Mouse (Mus musculus): ENCODE measurements around the gene Rmi2. TPM values are rescaled to one million over a fixed set of nuclear protein-coding genes. Genes with fewer than 3 reads are reported as not detected.

The Rmi2 gene
- total and polyA plus RNA-seq, 3 experiments: 2.8 to 8.0 TPM; not detected in 1

- DNase-seq (ENCODE audit: low read depth, low spot score): no peak
- peaks cover 0 to 19% of the 10 kb centered on the region in 2 experiments; a peak in 2 of 4 replicates for H3K4me1 ChIP-seq (ENCODE audit: control insufficient read depth in 1 of 2, insufficient read depth in 2 of 2, low read length in 2 of 2)
- H3K9me3 ChIP-seq (replicated peaks; ENCODE audit: insufficient read depth, low read length): no peaks in the 10 kb centered on the region
- H3K36me3 ChIP-seq (ENCODE audit: control insufficient read depth in 1 of 2, insufficient read depth in 2 of 2, low read length in 2 of 2): peaks cover 0 to 6% of the 10 kb centered on the region in 2 experiments; a peak in 1 of 4 replicates
- no peaks in the 10 kb centered on the region for H3K27me3 ChIP-seq (ENCODE audit: control insufficient read depth in 1 of 2, insufficient read depth in 2 of 2, low read length in 2 of 2)
- no peak overlapping the region for H3K9ac ChIP-seq (ENCODE audit: control insufficient read depth, low read depth, low read length, poor library complexity, severe bottlenecking)
- H3K4me3 ChIP-seq (ENCODE audit: control insufficient read depth in 1 of 2, insufficient read depth in 1 of 2, low read depth in 2 of 2, low read length in 2 of 2): no peak overlapping the region
- H3K27ac ChIP-seq (ENCODE audit: control insufficient read depth, low read depth, low read length): no peak overlapping the region
- no peak for TF ChIP-seq POLR2AphosphoS2 (IDR thresholded peaks at IDR 0.05; ENCODE audit: low read length)
- no peak for TF ChIP-seq NELFE (IDR thresholded peaks at IDR 0.05; ENCODE audit: low read depth, low read length)
- TF ChIP-seq MAZ (IDR thresholded peaks at IDR 0.05; ENCODE audit: low read depth, low read length): no peak
- TF ChIP-seq CTCF (IDR thresholded peaks at IDR 0.05 in 2 of 3, conservative IDR thresholded peaks at IDR 0.05 in 1 of 3; ENCODE audit: control insufficient read depth in 1 of 3, insufficient read depth in 1 of 3, low read depth in 2 of 3, low read length in 3 of 3, poor library complexity in 1 of 3, severe bottlenecking in 1 of 3): no peak
- TF ChIP-seq MYC (IDR thresholded peaks at IDR 0.05; ENCODE audit: low read depth, low read length): no peak
- TF ChIP-seq ETS1 (IDR thresholded peaks at IDR 0.05; ENCODE audit: low read depth, low read length): no peak
- TF ChIP-seq CHD2 (IDR thresholded peaks at IDR 0.05; ENCODE audit: low read length): no peak
- no peak for TF ChIP-seq E2F4 (IDR thresholded peaks at IDR 0.05; ENCODE audit: borderline replicate concordance, low read depth, low read length)
- no peaks in the 10 kb centered on the region; the same call in 1 of the 2 replicates for H3K79me2 ChIP-seq (ENCODE audit: control insufficient read depth, insufficient read depth, low read length, poor library complexity)
Observed at GRCm38 (mm10) chr16:10840018-10840417, 5.2 kb downstream of the Rmi2 start.

GRCm38 (mm10) chr16:10842282-10842855 lies 7.5 kb downstream of the Rmi2 start:
- no peak for TF ChIP-seq SIN3A (IDR thresholded peaks at IDR 0.05; ENCODE audit: low read length)
- TF ChIP-seq MYB (IDR thresholded peaks at IDR 0.05; ENCODE audit: low read depth, low read length): no peak
- TF ChIP-seq ZKSCAN1 (IDR thresholded peaks at IDR 0.05; ENCODE audit: low read depth, low read length): no peak
- TF ChIP-seq TAL1 (IDR thresholded peaks at IDR 0.05; ENCODE audit: low read length): no peak
- TF ChIP-seq CTCF (IDR thresholded peaks at IDR 0.05 in 2 of 3, conservative IDR thresholded peaks at IDR 0.05 in 1 of 3; ENCODE audit: control insufficient read depth in 1 of 3, insufficient read depth in 1 of 3, low read depth in 2 of 3, low read length in 3 of 3, poor library complexity in 1 of 3, severe bottlenecking in 1 of 3): no peak
- TF ChIP-seq MEF2A (IDR thresholded peaks at IDR 0.05; ENCODE audit: extremely low read depth, insufficient replicate concordance, low read depth, low read length, poor library complexity, severe bottlenecking): no peak
- no peak for TF ChIP-seq RCOR1 (IDR thresholded peaks at IDR 0.05; ENCODE audit: low read depth, low read length)
- no peak for TF ChIP-seq USF2 (IDR thresholded peaks at IDR 0.05; ENCODE audit: borderline replicate concordance in 1 of 2, insufficient read depth in 1 of 2, low read depth in 1 of 2, low read length in 2 of 2)
- TF ChIP-seq ELF1 (IDR thresholded peaks at IDR 0.05; ENCODE audit: low read depth, low read length): no peak
- no peak for TF ChIP-seq ZC3H11A (IDR thresholded peaks at IDR 0.05; ENCODE audit: low read depth, low read length)
- H3K4me3 ChIP-seq (ENCODE audit: control insufficient read depth in 1 of 2, insufficient read depth in 1 of 2, low read depth in 2 of 2, low read length in 2 of 2): no peak overlapping the region
- H3K27ac ChIP-seq (ENCODE audit: control insufficient read depth, low read depth, low read length): no peak overlapping the region
- no peaks in the 10 kb centered on the region for H3K79me2 ChIP-seq (ENCODE audit: control insufficient read depth, insufficient read depth, low read length, poor library complexity)
- no peak overlapping the region for H3K9ac ChIP-seq (ENCODE audit: control insufficient read depth, low read depth, low read length, poor library complexity, severe bottlenecking)
- no peaks in the 10 kb centered on the region for H3K27me3 ChIP-seq (ENCODE audit: control insufficient read depth in 1 of 2, insufficient read depth in 2 of 2, low read length in 2 of 2)
- H3K36me3 ChIP-seq (ENCODE audit: control insufficient read depth in 1 of 2, insufficient read depth in 2 of 2, low read length in 2 of 2): 0 out of 4 replicates have a peak, but pooled peaks cover 0 to 3% of the 10 kb centered on the region in 2 experiments
- DNase-seq (ENCODE audit: low read depth, low spot score): no peak
- H3K4me1 ChIP-seq (ENCODE audit: control insufficient read depth in 1 of 2, insufficient read depth in 2 of 2, low read length in 2 of 2): peaks cover 0 to 15% of the 10 kb centered on the region in 2 experiments; a peak in 2 of 4 replicates
- H3K9me3 ChIP-seq (replicated peaks; ENCODE audit: insufficient read depth, low read length): no peaks in the 10 kb centered on the region
